Mouse (Mus musculus): ENCODE data around the gene Tbk1. TPM values are rescaled to one million over a fixed set of nuclear protein-coding genes. Genes with fewer than 3 reads are reported as not detected.
A peak's percentile ranks its signal among the peaks of the same experiment; 100 is the strongest.

Tbk1 gene
- polyA plus RNA-seq, 1 experiment from 2014 or later, result 34.4 TPM

GRCm38 (mm10) chr10:121585791-121586642 lies 570 bp downstream of the Tbk1 start:
- no peaks in the 10 kb centered on the region for H3K27me3 ChIP-seq
- peaks cover 14% of the 10 kb centered on the region for H3K4me1 ChIP-seq
- ATAC-seq (ENCODE audit: insufficient number of reproducible peaks, insufficient read depth, low FRiP score, low TSS enrichment), result peak; percentile 54; the same call in 1 of the 2 replicates
- H3K4me2 ChIP-seq (replicated peaks), result peak overlapping the region; percentile 65
- peak overlapping the region; percentile 88 for H3K4me3 ChIP-seq
- peak overlapping the region; percentile 94 for H3K9ac ChIP-seq
- peaks cover 41% of the 10 kb centered on the region for H3K36me3 ChIP-seq
- WGBS, result 4% methylated on average over 32 of the region's 48 CpGs
- no peaks in the 10 kb centered on the region for H3K9me3 ChIP-seq
- peak overlapping the region; percentile 60 for H3K27ac ChIP-seq

- WGBS, result 90% methylated on average over 20 of the region's 20 CpGs
- H3K9ac ChIP-seq, result peak overlapping the region; percentile 94; the same call in 1 of the 2 replicates
Observed at GRCm38 (mm10) chr10:121585056-121585790, 1.4 kb downstream of the Tbk1 start.

DNA sequence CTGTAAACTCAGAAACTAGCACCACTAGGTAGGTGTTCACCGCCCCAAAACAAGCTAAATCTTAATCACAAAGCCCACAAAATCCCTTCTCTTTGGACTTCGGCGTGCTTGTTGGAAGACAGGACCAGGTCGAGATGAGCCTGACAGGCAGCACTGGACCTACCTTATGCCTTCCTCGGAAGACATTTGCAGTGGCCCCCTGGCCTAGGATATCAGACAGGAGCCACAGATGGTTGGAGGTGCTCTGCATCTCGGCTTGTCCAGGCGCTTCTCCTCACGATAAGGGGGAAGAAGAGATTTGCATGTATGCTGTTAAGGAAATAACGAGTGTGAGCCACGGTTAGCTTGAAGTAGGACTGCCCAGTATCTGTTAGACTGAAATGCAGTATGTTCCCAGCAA lies 2.6 kb downstream of the Tbk1 start:
- ATAC-seq (ENCODE audit: insufficient number of reproducible peaks, insufficient read depth, low FRiP score, low TSS enrichment), result no peak
- Histone ChIP-seq H3K27me3 (no peaks in the 10 kb centered on the region), H3K4me1 (peaks cover 14% of the 10 kb centered on the region), H3K36me3 (peaks cover 41% of the 10 kb centered on the region), H3K9me3 (no peaks in the 10 kb centered on the region), H3K27ac (no peak overlapping the region), H3K4me3 (no peak overlapping the region), H3K9ac (no peak overlapping the region), H3K4me2 (replicated peaks) (no peak overlapping the region)
- 94% methylated on average over 10 of the region's 10 CpGs for WGBS

More at GRCm38 (mm10) chr10:121585056-121585790, 1.4 kb downstream of the Tbk1 start:
- Histone ChIP-seq H3K4me3 (peak overlapping the region; percentile 88), H3K27me3 (no peaks in the 10 kb centered on the region), H3K36me3 (peaks cover 42% of the 10 kb centered on the region), H3K4me1 (peaks cover 14% of the 10 kb centered on the region), H3K9me3 (no peaks in the 10 kb centered on the region), H3K27ac (no peak overlapping the region), H3K4me2 (replicated peaks) (peak overlapping the region; percentile 65)
- ATAC-seq (ENCODE audit: insufficient number of reproducible peaks, insufficient read depth, low FRiP score, low TSS enrichment), result no peak

GRCm38 (mm10) chr10:121583016-121583415 lies 3.6 kb downstream of the Tbk1 start:
- H3K9me3 ChIP-seq, result no peaks in the 10 kb centered on the region
- no peak overlapping the region for H3K4me2 ChIP-seq (replicated peaks)
- 95% methylated on average over 12 of the region's 12 CpGs for WGBS
- H3K36me3 ChIP-seq, result peaks cover 44% of the 10 kb centered on the region
- no peak overlapping the region for H3K9ac ChIP-seq
- ATAC-seq (ENCODE audit: insufficient number of reproducible peaks, insufficient read depth, low FRiP score, low TSS enrichment), result no peak
- H3K27me3 ChIP-seq, result no peaks in the 10 kb centered on the region
- peaks cover 14% of the 10 kb centered on the region for H3K4me1 ChIP-seq
- H3K27ac ChIP-seq, result no peak overlapping the region
- H3K4me3 ChIP-seq, result no peak overlapping the region

DNA sequence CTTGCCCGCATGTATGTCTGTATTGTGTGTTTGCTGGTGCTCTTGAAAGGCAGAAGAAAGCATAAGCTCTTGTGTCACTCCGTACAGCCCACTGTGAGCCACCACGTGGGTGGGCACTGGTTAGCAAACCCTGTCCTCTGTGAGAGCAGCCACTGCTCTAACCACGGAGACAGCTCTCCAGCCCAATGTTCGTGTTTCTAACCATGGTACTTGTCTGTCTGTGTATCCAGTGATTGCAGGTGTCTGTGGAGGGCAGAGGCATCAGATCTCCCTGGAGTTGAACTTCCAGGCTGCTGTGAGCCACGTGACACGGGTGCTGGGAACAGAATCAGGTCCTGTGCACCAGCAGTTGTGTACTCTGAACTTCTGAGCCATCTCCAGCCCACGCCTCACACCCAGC lies 4.3 kb downstream of the Tbk1 start:
- Histone ChIP-seq H3K4me3 (no peak overlapping the region), H3K4me1 (peaks cover 11% of the 10 kb centered on the region), H3K36me3 (peaks cover 50% of the 10 kb centered on the region), H3K9ac (no peak overlapping the region), H3K27me3 (no peaks in the 10 kb centered on the region), H3K4me2 (replicated peaks) (no peak overlapping the region), H3K9me3 (no peaks in the 10 kb centered on the region), H3K27ac (no peak overlapping the region)
- ATAC-seq (ENCODE audit: insufficient number of reproducible peaks, insufficient read depth, low FRiP score, low TSS enrichment), result no peak
- 92% methylated on average over 8 of the region's 8 CpGs for WGBS

DNA sequence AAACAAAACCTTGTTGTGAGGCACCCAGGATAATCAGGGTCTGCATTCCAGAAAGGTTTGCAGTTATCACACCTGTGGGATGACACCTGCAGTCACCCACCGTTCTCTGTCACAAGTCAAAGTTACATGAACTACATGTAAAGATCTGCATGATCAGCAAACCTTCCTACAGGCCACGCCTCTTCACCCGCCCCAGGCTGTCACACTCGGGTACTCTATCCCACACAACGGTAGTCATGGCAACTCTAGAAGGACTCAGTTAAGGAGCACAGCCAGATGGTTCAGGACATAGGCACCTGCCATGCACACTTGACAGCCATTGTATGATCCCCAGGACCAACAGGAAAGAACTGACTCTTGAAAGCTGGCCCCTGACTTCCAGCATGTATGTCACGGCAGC lies 5.2 kb downstream of the Tbk1 start:
- no peaks in the 10 kb centered on the region for H3K27me3 ChIP-seq
- peaks cover 11% of the 10 kb centered on the region for H3K4me1 ChIP-seq
- no peaks in the 10 kb centered on the region for H3K9me3 ChIP-seq
- no peak overlapping the region for H3K9ac ChIP-seq
- 83% methylated on average over 6 of the region's 6 CpGs for WGBS
- ATAC-seq (ENCODE audit: insufficient number of reproducible peaks, insufficient read depth, low FRiP score, low TSS enrichment), result 0 out of 2 replicates have a peak, but pooled peaks have one; percentile 35
- H3K4me2 ChIP-seq (replicated peaks), result no peak overlapping the region
- peaks cover 50% of the 10 kb centered on the region for H3K36me3 ChIP-seq
- no peak overlapping the region for H3K4me3 ChIP-seq
- no peak overlapping the region for H3K27ac ChIP-seq

- Histone ChIP-seq H3K9ac (no peak overlapping the region), H3K9me3 (no peaks in the 10 kb centered on the region), H3K4me2 (replicated peaks) (no peak overlapping the region), H3K27ac (no peak overlapping the region), H3K36me3 (peaks cover 52% of the 10 kb centered on the region), H3K27me3 (no peaks in the 10 kb centered on the region), H3K4me1 (peaks cover 5% of the 10 kb centered on the region), H3K4me3 (no peak overlapping the region)
- no peak for ATAC-seq (ENCODE audit: insufficient number of reproducible peaks, insufficient read depth, low FRiP score, low TSS enrichment)
- WGBS, result 97% methylated on average over 5 of the region's 5 CpGs
Observed at GRCm38 (mm10) chr10:121580381-121580780, 6.2 kb downstream of the Tbk1 start.

DNA sequence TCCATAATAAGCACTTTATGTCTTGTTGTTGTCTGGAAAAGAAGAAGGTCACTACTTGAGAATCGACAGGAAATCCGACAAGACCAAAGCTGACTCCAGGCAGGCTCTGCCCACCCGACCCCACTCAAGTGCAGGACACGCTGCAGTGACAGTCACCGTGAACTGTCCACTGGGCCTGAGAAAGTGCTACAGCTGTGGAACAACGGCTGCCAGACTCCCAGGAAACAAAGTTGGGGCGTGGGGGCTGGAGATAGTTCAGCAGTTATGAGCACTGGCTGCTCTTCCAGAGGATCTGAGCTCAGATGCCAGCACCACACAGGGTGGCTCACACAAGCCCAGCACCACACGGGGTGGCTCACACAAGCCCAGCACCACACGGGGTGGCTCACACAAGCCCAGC lies 10.2 kb downstream of the Tbk1 start:
- H3K4me1 ChIP-seq, result no peaks in the 10 kb centered on the region

DNA sequence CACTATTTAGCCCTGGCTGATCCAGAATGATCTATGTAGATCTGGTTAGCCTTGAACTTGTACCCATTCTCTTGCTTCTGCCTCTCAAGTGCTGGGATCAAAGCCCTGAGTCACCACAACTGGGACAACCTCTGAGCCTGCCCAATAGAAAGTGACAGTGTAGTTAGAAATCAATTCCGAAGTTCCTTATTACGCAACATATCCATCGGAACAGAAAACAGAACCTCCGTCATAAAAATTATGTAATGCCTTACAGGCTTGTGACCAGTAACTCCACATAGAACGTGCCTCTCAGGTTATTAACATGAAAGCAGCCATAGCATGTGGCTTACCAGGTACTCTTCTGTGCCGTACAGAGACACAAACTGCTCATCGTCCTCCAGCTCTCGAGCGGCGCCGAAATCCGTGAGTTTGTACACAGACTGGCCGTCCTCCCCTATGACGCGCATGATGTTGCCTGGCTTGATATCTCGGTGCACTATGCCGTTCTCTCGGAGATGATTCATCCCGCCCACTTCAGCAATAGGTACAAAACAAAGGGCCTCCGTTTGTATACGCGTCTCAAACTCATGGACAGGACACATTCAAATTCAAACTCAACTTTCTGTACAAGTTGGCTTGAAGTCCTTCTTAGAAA lies 15.0 kb downstream of the Tbk1 start:
- ATAC-seq (ENCODE audit: insufficient number of reproducible peaks, insufficient read depth, low FRiP score, low TSS enrichment), result no peak
- H3K27ac ChIP-seq, result no peak overlapping the region
- no peak overlapping the region for H3K4me3 ChIP-seq
- no peaks in the 10 kb centered on the region for H3K27me3 ChIP-seq
- H3K4me2 ChIP-seq (replicated peaks), result no peak overlapping the region
- H3K9me3 ChIP-seq, result no peaks in the 10 kb centered on the region
- H3K36me3 ChIP-seq, result peaks cover 44% of the 10 kb centered on the region
- 0 out of 2 replicates have a peak, but pooled peaks cover 5% of the 10 kb centered on the region for H3K4me1 ChIP-seq
- WGBS, result 96% methylated on average over 22 of the region's 22 CpGs
- H3K9ac ChIP-seq, result no peak overlapping the region

More for the DNA sequence above, 10.2 kb downstream of the Tbk1 start:
- H3K27me3 ChIP-seq, result no peaks in the 10 kb centered on the region
- no peak for ATAC-seq (ENCODE audit: insufficient number of reproducible peaks, insufficient read depth, low FRiP score, low TSS enrichment)
- H3K9me3 ChIP-seq, result no peaks in the 10 kb centered on the region
- no peak overlapping the region for H3K9ac ChIP-seq
- H3K4me3 ChIP-seq, result no peak overlapping the region
- no peak overlapping the region for H3K4me2 ChIP-seq (replicated peaks)
- WGBS, result 88% methylated on average over 9 of the region's 9 CpGs
- peaks cover 48% of the 10 kb centered on the region for H3K36me3 ChIP-seq
- no peak overlapping the region for H3K27ac ChIP-seq

DNA sequence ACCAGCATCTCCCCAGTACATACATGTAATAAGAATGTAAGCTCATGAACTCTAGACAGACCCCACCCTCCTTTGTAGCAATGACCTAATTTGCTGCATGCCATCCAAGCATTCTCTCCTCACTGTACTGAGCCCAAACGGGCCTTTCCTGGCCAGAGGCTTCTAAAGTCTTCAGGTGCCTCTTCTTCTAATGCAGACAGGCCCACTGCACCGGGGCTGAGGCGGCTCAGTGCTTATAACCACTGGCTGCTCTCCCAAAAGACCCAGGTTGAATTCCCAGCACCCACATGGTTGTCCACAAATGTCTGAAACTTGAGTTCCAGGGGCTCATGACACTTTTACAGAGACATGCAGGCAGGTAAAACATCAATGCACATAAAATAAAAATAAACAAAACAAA lies 15.6 kb downstream of the Tbk1 start:
- no peak overlapping the region for H3K27ac ChIP-seq
- no peak overlapping the region for H3K4me3 ChIP-seq
- H3K9ac ChIP-seq, result no peak overlapping the region
- no peaks in the 10 kb centered on the region for H3K9me3 ChIP-seq
- no peak overlapping the region for H3K4me2 ChIP-seq (replicated peaks)
- 0 out of 2 replicates have a peak, but pooled peaks cover 5% of the 10 kb centered on the region for H3K4me1 ChIP-seq
- no peaks in the 10 kb centered on the region for H3K27me3 ChIP-seq
- no peak for ATAC-seq (ENCODE audit: insufficient number of reproducible peaks, insufficient read depth, low FRiP score, low TSS enrichment)
- WGBS, result 93% methylated on average over 3 of the region's 3 CpGs
- peaks cover 44% of the 10 kb centered on the region for H3K36me3 ChIP-seq

GRCm38 (mm10) chr10:121569796-121570195 lies 16.8 kb downstream of the Tbk1 start:
- H3K27ac ChIP-seq, result no peak overlapping the region
- peaks cover 47% of the 10 kb centered on the region for H3K36me3 ChIP-seq

More at GRCm38 (mm10) chr10:121569796-121570195, 16.8 kb downstream of the Tbk1 start:
- WGBS, result 73% methylated on average over 6 of the region's 6 CpGs
- Histone ChIP-seq H3K4me2 (replicated peaks) (no peak overlapping the region), H3K4me3 (no peak overlapping the region), H3K9ac (no peak overlapping the region), H3K27me3 (no peaks in the 10 kb centered on the region), H3K9me3 (no peaks in the 10 kb centered on the region), H3K4me1 (0 out of 2 replicates have a peak, but pooled peaks cover 5% of the 10 kb centered on the region)
- ATAC-seq (ENCODE audit: insufficient number of reproducible peaks, insufficient read depth, low FRiP score, low TSS enrichment), result no peak
